Mouse (Mus musculus): ENCODE measurements around the gene Elk3. TPM values are rescaled to one million over a fixed set of nuclear protein-coding genes. Genes with fewer than 3 reads are reported as not detected.

Gene Elk3
- polyA plus RNA-seq, 1 experiment: 47.2 TPM

- 85% methylated on average over 8 of the region's 8 CpGs for WGBS
- no peak for DNase-seq
- no peaks in the 10 kb centered on the region for H3K36me3 ChIP-seq (ENCODE audit: control insufficient read depth, insufficient read depth, low read length)
- no peak for TF ChIP-seq POLR2A (IDR thresholded peaks at IDR 0.05; ENCODE audit: control insufficient read depth, extremely low read depth, insufficient read depth, low read length, poor library complexity)
- no peak for TF ChIP-seq CTCF (IDR thresholded peaks at IDR 0.05; ENCODE audit: borderline replicate concordance, control insufficient read depth, extremely low read depth, insufficient read depth, low read length, poor library complexity)
- no peak overlapping the region for H3K27ac ChIP-seq (ENCODE audit: control insufficient read depth, insufficient read depth, low read length)
- H3K4me3 ChIP-seq (ENCODE audit: control insufficient read depth, insufficient read depth, low read length): no peak overlapping the region
- H3K27me3 ChIP-seq (ENCODE audit: control insufficient read depth, insufficient read depth, low read length): no peaks in the 10 kb centered on the region
- H3K4me1 ChIP-seq (replicated peaks; ENCODE audit: control insufficient read depth, insufficient read depth, low read length): peaks cover 25% of the 10 kb centered on the region
These were observed 9.1 kb downstream of the Elk3 start for GRCm38 (mm10) chr10:93301831-93302230.

DNA sequence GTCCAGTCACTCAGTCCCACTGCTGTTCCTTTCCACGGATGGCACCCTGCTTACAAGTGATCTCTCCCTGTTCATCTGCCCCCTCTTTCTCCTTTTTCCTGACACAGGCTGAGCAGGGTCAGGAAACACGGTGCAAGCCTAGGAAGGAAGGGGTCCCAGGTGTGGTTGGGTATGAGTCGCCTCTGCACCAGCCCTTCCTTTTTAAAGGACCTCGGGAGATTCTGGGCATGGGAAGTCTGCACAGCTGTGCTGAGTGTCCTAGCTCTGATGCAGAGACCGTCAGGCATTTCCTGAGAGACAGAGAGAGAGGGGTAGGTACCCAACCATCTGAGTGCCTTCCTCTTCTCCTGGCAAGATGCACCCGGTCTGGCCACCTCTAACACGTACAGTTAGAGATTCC is 12.7 kb downstream of the Elk3 start:
- Histone ChIP-seq H3K4me1 (replicated peaks; ENCODE audit: control insufficient read depth, insufficient read depth, low read length) (peaks cover 45% of the 10 kb centered on the region), H3K27me3 (ENCODE audit: control insufficient read depth, insufficient read depth, low read length) (no peaks in the 10 kb centered on the region), H3K36me3 (ENCODE audit: control insufficient read depth, insufficient read depth, low read length) (no peaks in the 10 kb centered on the region), H3K27ac (ENCODE audit: control insufficient read depth, insufficient read depth, low read length) (peak overlapping the region; percentile 8; the same call in 1 of the 2 replicates), H3K4me3 (ENCODE audit: control insufficient read depth, insufficient read depth, low read length) (no peak overlapping the region)
- TF ChIP-seq CTCF (IDR thresholded peaks at IDR 0.05; ENCODE audit: borderline replicate concordance, control insufficient read depth, extremely low read depth, insufficient read depth, low read length, poor library complexity) (no peak), POLR2A (IDR thresholded peaks at IDR 0.05; ENCODE audit: control insufficient read depth, extremely low read depth, insufficient read depth, low read length, poor library complexity) (no peak)
- 6% methylated on average over 7 of the region's 7 CpGs for WGBS
- no peak for DNase-seq

DNA sequence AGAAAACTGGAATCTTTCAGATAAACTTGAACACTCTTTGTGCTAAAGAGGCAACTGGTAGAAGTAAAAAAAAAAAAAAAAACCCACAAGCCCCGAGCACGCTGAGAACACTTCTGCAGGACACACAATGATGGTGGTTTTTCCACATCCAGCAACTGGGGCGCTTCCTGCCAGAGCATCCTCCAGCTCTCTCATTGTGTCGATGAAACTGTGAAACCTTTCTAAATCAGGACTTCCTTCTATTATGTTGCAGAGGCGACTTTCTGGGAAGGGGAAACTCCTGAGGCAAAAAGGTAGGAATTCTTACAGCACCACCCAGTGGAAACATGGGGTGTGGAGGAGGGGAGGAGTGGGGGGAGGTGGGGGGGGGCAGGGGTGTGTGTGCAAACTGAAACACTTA is 13.2 kb downstream of the Elk3 start:
- TF ChIP-seq POLR2A (IDR thresholded peaks at IDR 0.05; ENCODE audit: control insufficient read depth, extremely low read depth, insufficient read depth, low read length, poor library complexity) (no peak), CTCF (IDR thresholded peaks at IDR 0.05; ENCODE audit: borderline replicate concordance, control insufficient read depth, extremely low read depth, insufficient read depth, low read length, poor library complexity) (no peak)
- H3K4me1 ChIP-seq (replicated peaks; ENCODE audit: control insufficient read depth, insufficient read depth, low read length): peaks cover 46% of the 10 kb centered on the region
- no peaks in the 10 kb centered on the region for H3K27me3 ChIP-seq (ENCODE audit: control insufficient read depth, insufficient read depth, low read length)
- no peak for DNase-seq
- 2% methylated on average over 5 of the region's 5 CpGs for WGBS
- peak overlapping the region; percentile 8; the same call in 1 of the 2 replicates for H3K27ac ChIP-seq (ENCODE audit: control insufficient read depth, insufficient read depth, low read length)
- no peaks in the 10 kb centered on the region for H3K36me3 ChIP-seq (ENCODE audit: control insufficient read depth, insufficient read depth, low read length)
- H3K4me3 ChIP-seq (ENCODE audit: control insufficient read depth, insufficient read depth, low read length): no peak overlapping the region

GRCm38 (mm10) chr10:93294547-93295219 is 16.3 kb downstream of the Elk3 start:
- TF ChIP-seq POLR2A (IDR thresholded peaks at IDR 0.05; ENCODE audit: control insufficient read depth, extremely low read depth, insufficient read depth, low read length, poor library complexity) (no peak), CTCF (IDR thresholded peaks at IDR 0.05; ENCODE audit: borderline replicate concordance, control insufficient read depth, extremely low read depth, insufficient read depth, low read length, poor library complexity) (no peak)
- Histone ChIP-seq H3K27me3 (ENCODE audit: control insufficient read depth, insufficient read depth, low read length) (no peaks in the 10 kb centered on the region), H3K4me1 (replicated peaks; ENCODE audit: control insufficient read depth, insufficient read depth, low read length) (peaks cover 47% of the 10 kb centered on the region), H3K27ac (ENCODE audit: control insufficient read depth, insufficient read depth, low read length) (peak overlapping the region; percentile 69), H3K36me3 (ENCODE audit: control insufficient read depth, insufficient read depth, low read length) (no peaks in the 10 kb centered on the region), H3K4me3 (ENCODE audit: control insufficient read depth, insufficient read depth, low read length) (peak overlapping the region; percentile 28)
- 3% methylated on average over 20 of the region's 20 CpGs for WGBS
- peak; percentile 70 for DNase-seq

GRCm38 (mm10) chr10:93293621-93294020 is 17.3 kb downstream of the Elk3 start:
- DNase-seq: no peak
- Histone ChIP-seq H3K4me1 (replicated peaks; ENCODE audit: control insufficient read depth, insufficient read depth, low read length) (peaks cover 42% of the 10 kb centered on the region), H3K36me3 (ENCODE audit: control insufficient read depth, insufficient read depth, low read length) (no peaks in the 10 kb centered on the region), H3K27me3 (ENCODE audit: control insufficient read depth, insufficient read depth, low read length) (no peaks in the 10 kb centered on the region), H3K4me3 (ENCODE audit: control insufficient read depth, insufficient read depth, low read length) (no peak overlapping the region), H3K27ac (ENCODE audit: control insufficient read depth, insufficient read depth, low read length) (no peak overlapping the region)
- WGBS: 44% methylated on average over 7 of the region's 7 CpGs
- TF ChIP-seq CTCF (IDR thresholded peaks at IDR 0.05; ENCODE audit: borderline replicate concordance, control insufficient read depth, extremely low read depth, insufficient read depth, low read length, poor library complexity) (no peak), POLR2A (IDR thresholded peaks at IDR 0.05; ENCODE audit: control insufficient read depth, extremely low read depth, insufficient read depth, low read length, poor library complexity) (no peak)

DNA sequence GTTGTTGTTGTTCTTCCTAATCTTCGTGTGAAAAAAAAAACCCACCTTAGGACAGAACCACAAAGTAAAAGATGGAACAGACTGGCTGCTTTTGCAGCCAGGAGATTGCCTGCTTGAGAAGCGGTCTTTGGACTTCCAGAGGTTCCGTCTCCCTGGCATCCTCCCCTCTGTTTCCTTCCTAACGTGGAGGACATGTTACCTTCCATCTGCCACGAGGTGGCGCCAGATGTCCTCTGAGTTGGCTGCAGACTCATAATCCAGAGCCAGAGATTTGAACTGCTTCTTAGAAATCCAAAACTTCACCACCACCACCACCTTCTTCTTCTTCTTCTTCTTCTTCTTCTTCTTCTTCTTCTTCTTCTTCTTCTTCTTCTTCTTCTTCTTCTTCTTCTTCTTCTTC is 19.1 kb downstream of the Elk3 start:
- Histone ChIP-seq H3K4me1 (replicated peaks; ENCODE audit: control insufficient read depth, insufficient read depth, low read length) (peaks cover 29% of the 10 kb centered on the region), H3K4me3 (ENCODE audit: control insufficient read depth, insufficient read depth, low read length) (no peak overlapping the region), H3K27me3 (ENCODE audit: control insufficient read depth, insufficient read depth, low read length) (no peaks in the 10 kb centered on the region), H3K27ac (ENCODE audit: control insufficient read depth, insufficient read depth, low read length) (no peak overlapping the region), H3K36me3 (ENCODE audit: control insufficient read depth, insufficient read depth, low read length) (no peaks in the 10 kb centered on the region)
- TF ChIP-seq POLR2A (IDR thresholded peaks at IDR 0.05; ENCODE audit: control insufficient read depth, extremely low read depth, insufficient read depth, low read length, poor library complexity): no peak
- 0 out of 2 replicates have a peak, but pooled peaks have one; percentile 32 for TF ChIP-seq CTCF (IDR thresholded peaks at IDR 0.05; ENCODE audit: borderline replicate concordance, control insufficient read depth, extremely low read depth, insufficient read depth, low read length, poor library complexity)
- peak; percentile 77 for DNase-seq
- WGBS: 39% methylated on average over 6 of the region's 6 CpGs
